Mouse (Mus musculus) hindbrain, embryonic 16.5 days (tissue): Measurements from ENCODE around the gene Ttll1. TPM values are rescaled to one million over a fixed set of nuclear protein-coding genes. Genes with fewer than 3 reads are reported as not detected.

ENCODE experiments used
- ATAC-seq: fragments of 200-750 bp; cut with Nextera tagmentation; 2 replicates; pipeline ENCODE4 v1.8.0; 2017; ENCODE audit warnings: moderate TSS enrichment, moderate library complexity
- H3K27ac ChIP-seq: fragments of 300-500 bp; sonication (generic); 2 replicates; pipeline ENCODE4 v1.5.1; 2014; ENCODE audit warnings: low read depth, mild to moderate bottlenecking, control low read depth, low read length, moderate library complexity
- H3K27me3 ChIP-seq: fragments of 300-500 bp; sonication (generic); replicated peaks from 2 replicates; pipeline ENCODE4 v1.6.1; 2014; ENCODE audit warnings: low read length; ENCODE audit not compliant: control insufficient read depth, insufficient read depth
- H3K36me3 ChIP-seq: fragments of 300-500 bp; sonication (generic); 2 replicates; pipeline ENCODE4 v1.6.1; 2014; ENCODE audit warnings: mild to moderate bottlenecking, low read length, moderate library complexity, mixed read lengths; ENCODE audit not compliant: control insufficient read depth, insufficient read depth
- H3K4me1 ChIP-seq: fragments of 300-500 bp; sonication (generic); 2 replicates; pipeline ENCODE4 v1.6.1; 2014; ENCODE audit warnings: low read depth, low read length; ENCODE audit not compliant: control insufficient read depth, insufficient read depth
- H3K4me2 ChIP-seq: fragments of 300-500 bp; sonication (generic); 2 replicates; pipeline ENCODE4 v1.6.1; 2014; ENCODE audit warnings: mild to moderate bottlenecking, low read length, control low read depth, moderate library complexity
- H3K4me3 ChIP-seq: fragments of 300-500 bp; sonication (generic); 2 replicates; pipeline ENCODE4 v1.5.1; 2014; ENCODE audit warnings: mild to moderate bottlenecking, low read length, control low read depth, moderate library complexity
- H3K9ac ChIP-seq: fragments of 300-500 bp; sonication (generic); 2 replicates; pipeline ENCODE4 v1.6.1; 2014; ENCODE audit warnings: low read depth, mild to moderate bottlenecking, control low read depth, low read length, moderate library complexity
- H3K9me3 ChIP-seq: fragments of 300-500 bp; sonication (generic); 2 replicates; pipeline ENCODE4 v1.6.1; 2014; ENCODE audit warnings: mild to moderate bottlenecking, low read length, moderate library complexity; ENCODE audit not compliant: control insufficient read depth
- WGBS: fragments of 180-500 bp; shearing (Covaris S2); extraction: QIAGEN DNeasy Blood & Tissue Kit; methylation state at CpG from one replicate; pipeline ENCODE4 v1.1.7; 2014; 5-methylcytosine and 5-hydroxymethylcytosine counted together
- polyA plus RNA-seq: library from polyadenylated mRNA; unstranded; fragments of >200 nt; fragmentation: Nextera tagmentation; extraction: Ambion mirVana; gene quantifications from 2 replicates; pipeline ENCODE4 v1.2.1, GENCODE M21; 2015

The Ttll1 gene
- polyA plus RNA-seq, 1 experiment from 2014 or later, result 119 TPM

DNA sequence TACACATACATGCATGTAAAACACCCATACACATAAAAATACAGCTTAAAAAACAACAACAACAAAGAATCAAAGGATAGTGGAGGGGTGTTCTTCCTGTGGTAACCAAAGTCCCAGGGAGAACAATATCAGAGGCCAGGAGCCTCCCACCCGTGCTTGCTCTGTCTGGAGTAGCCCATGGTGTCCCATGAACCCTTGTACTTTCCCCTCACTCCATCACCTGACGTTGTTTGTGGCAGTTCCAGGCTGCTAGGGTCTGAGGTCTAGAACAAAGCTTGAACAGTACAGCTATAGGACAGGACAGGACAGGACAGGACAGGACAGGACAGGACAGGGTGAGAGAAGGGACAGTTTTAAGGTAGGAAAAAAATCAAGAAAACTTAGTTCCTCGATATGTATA, 32.6 kb downstream of the Ttll1 start:
- no peak for ATAC-seq
- H3K9me3 ChIP-seq, result no peaks in the 10 kb centered on the region
- H3K27me3 ChIP-seq, result no peaks in the 10 kb centered on the region
- WGBS, result 71% methylated on average over 3 of the region's 3 CpGs
- H3K4me2 ChIP-seq, result no peak overlapping the region
- no peak overlapping the region for H3K9ac ChIP-seq
- H3K4me3 ChIP-seq, result no peak overlapping the region
- H3K4me1 ChIP-seq, result no peaks in the 10 kb centered on the region
- H3K27ac ChIP-seq, result no peak overlapping the region
- H3K36me3 ChIP-seq, result no peaks in the 10 kb centered on the region; the same call in 1 of the 2 replicates

DNA sequence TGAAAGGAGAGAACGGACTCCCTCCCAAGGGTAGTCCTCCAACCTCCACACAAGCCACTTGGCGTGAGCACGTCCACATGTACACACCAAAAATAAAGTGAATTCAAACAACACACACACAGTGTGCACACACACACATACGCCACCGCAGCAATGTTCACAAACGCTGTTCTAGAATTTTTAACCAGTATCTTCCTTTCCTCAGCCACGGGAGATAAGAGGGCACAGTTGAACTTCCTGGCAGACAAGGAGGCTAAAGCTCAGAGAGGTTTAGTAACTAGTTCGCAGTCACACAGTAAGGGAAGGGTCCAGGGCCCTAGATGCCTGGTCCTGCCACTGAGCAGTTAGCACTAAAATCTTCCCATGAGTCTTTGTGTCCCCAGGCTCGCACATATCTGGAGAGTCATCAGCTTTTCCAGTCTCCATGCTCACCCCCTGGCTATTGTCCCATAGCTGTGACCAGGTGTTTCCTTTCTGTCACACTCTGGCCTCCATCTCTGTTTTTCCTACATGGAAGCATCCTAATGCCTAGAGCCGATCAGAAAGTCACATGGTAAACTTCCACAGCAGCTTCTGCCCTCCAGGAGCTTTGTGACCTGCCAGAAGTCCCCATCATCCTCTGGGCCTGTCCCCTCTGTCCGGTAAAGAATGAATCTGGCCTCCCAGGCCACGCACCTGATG, 34.0 kb downstream of the Ttll1 start:
- no peak overlapping the region for H3K4me2 ChIP-seq
- H3K9me3 ChIP-seq, result no peaks in the 10 kb centered on the region
- no peak overlapping the region for H3K4me3 ChIP-seq
- H3K4me1 ChIP-seq, result no peaks in the 10 kb centered on the region
- no peaks in the 10 kb centered on the region for H3K36me3 ChIP-seq
- H3K27me3 ChIP-seq, result no peaks in the 10 kb centered on the region
- ATAC-seq, result no peak
- no peak overlapping the region for H3K27ac ChIP-seq
- no peak overlapping the region for H3K9ac ChIP-seq
- 87% methylated on average over 12 of the region's 12 CpGs for WGBS

DNA sequence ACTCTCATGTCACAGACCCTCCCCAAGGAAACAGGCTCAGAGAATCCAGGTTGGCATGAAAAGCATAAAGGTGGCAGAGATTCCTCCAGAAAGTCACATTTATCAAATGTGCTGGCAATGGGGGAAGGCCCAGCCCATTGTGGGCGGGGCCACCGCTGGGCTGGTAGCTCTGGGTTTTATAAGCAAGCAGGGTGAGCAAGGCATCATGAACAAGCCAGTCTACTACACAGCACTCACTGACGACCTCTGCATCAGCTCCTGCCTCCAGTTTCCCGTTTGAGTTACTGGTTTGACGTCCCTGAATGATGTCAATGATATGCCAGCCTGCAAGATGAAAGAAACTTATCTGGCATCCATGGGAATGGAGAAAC, 36.2 kb downstream of the Ttll1 start:
- 38% methylated on average over 5 of the region's 5 CpGs for WGBS
- no peak overlapping the region for H3K4me2 ChIP-seq
- no peak for ATAC-seq

DNA sequence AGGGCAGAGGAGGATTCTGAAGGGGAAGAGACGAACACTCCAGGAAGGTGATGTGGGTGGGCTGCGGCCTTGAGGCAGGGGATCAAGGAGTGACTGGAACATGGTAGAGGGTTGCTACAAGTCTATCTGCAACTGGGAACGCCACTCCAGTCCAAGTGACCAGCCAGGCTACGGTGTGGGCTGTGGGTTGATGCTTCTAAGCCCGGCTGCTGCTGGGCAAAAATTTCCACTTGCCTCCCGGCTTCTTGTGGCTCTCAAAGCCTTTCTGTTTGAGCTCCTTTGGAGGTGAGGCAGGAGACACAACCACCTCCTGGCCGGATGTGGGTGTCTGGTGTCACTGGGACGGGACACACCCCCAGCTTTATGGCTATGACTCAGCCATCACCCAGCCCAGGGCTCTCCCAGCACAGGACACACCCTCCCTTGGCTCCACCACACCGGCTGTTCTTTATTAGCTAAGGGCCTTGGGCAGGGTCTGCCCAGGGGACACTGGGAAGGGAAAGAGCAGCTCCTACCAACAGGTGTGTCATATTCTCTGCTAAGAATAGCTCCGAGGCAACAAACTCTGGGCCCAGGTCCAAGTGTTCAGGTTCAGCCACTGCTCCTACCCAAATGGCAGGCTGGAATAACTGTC, 36.7 kb downstream of the Ttll1 start:
- no peak for ATAC-seq
- 72% methylated on average over 9 of the region's 10 CpGs for WGBS
- H3K4me3 ChIP-seq, result no peak overlapping the region
- H3K27ac ChIP-seq, result no peak overlapping the region
- no peak overlapping the region for H3K9ac ChIP-seq
- H3K27me3 ChIP-seq, result no peaks in the 10 kb centered on the region
- no peaks in the 10 kb centered on the region for H3K9me3 ChIP-seq
- peaks cover 2% of the 10 kb centered on the region; the same call in 1 of the 2 replicates for H3K4me1 ChIP-seq
- H3K4me2 ChIP-seq, result no peak overlapping the region
- no peaks in the 10 kb centered on the region for H3K36me3 ChIP-seq

More for the DNA sequence above, 36.2 kb downstream of the Ttll1 start:
- Histone ChIP-seq H3K9me3 (no peaks in the 10 kb centered on the region), H3K4me1 (peaks cover 2% of the 10 kb centered on the region; the same call in 1 of the 2 replicates), H3K27ac (no peak overlapping the region), H3K36me3 (no peaks in the 10 kb centered on the region), H3K27me3 (no peaks in the 10 kb centered on the region), H3K9ac (no peak overlapping the region; the same call in 1 of the 2 replicates), H3K4me3 (no peak overlapping the region)

DNA sequence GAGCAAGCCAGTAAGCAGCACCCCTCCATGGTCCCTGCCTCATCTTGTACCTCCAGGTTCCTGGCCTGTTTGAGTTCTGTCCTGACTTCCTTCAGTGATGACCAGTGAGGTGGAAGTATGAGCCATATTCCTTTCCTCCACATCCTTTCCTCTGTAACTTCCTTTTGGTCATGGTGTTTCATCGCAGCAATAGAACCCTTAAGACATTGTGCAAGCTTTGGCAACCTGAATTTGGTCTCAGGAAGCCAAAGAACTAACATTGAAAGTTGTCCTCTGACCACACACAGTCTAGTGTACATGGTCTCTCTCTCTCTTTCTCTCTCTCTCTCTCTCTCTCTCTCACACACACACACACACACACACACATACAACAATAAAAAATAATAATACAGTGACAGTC, 37.4 kb downstream of the Ttll1 start:
- Histone ChIP-seq H3K9ac (no peak overlapping the region), H3K36me3 (no peaks in the 10 kb centered on the region), H3K27ac (no peak overlapping the region), H3K27me3 (no peaks in the 10 kb centered on the region), H3K4me1 (peaks cover 2% of the 10 kb centered on the region; the same call in 1 of the 2 replicates), H3K4me3 (no peak overlapping the region), H3K4me2 (no peak overlapping the region), H3K9me3 (no peaks in the 10 kb centered on the region)
- 96% methylated on average over 1 of the region's 1 CpGs for WGBS
- no peak for ATAC-seq

DNA sequence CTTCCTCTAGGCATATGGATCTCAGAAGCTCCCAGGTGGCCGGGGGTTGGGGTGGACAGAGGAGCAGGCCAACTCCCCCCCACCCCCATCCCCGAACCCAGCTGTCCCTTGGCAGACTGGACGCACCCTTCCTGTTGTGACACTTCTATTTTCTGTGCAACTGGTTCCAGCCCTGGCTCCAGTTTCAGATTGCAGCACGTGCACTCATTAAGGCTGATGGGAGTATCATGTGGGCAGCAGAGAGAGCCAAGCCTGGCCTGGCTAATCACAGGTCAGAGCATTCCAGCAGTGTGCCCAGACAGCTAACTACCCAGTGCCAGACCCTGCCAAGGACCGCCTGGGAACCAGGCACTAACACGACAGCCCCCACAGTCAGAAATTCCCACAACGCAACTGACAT, 39.2 kb downstream of the Ttll1 start:
- Histone ChIP-seq H3K4me1 (peaks cover 2% of the 10 kb centered on the region; the same call in 1 of the 2 replicates), H3K27ac (no peak overlapping the region), H3K9me3 (no peaks in the 10 kb centered on the region), H3K9ac (no peak overlapping the region), H3K27me3 (no peaks in the 10 kb centered on the region), H3K4me3 (no peak overlapping the region), H3K4me2 (no peak overlapping the region), H3K36me3 (no peaks in the 10 kb centered on the region)
- peak; percentile 79 for ATAC-seq
- WGBS, result 61% methylated on average over 7 of the region's 7 CpGs

DNA sequence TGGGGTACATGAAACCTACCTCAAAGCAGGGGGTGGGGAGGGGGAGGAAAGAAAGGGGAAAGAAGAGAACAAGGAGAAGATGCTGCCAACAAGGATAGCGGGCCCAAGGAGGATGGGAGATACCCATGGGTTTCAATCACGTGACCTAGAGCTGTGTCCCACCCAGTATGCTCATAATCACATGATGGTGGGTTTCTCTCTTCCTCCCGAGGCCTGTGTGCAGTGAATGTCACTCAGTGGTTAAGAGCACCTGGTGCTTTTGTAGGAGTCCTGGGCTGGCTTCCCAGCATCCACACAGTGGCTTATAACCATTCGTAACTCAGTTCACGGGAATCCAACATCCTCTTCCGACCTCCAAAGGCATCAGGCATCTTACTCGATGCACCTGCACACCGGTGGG, 40.2 kb downstream of the Ttll1 start:
- WGBS, result 84% methylated on average over 8 of the region's 8 CpGs
- Histone ChIP-seq H3K9ac (no peak overlapping the region), H3K4me3 (no peak overlapping the region)

GRCm38 (mm10) chr15:83469279-83469821, 41.3 kb downstream of the Ttll1 start:
- no peak for ATAC-seq

More for the DNA sequence above, 40.2 kb downstream of the Ttll1 start:
- H3K27ac ChIP-seq, result no peak overlapping the region
- no peak overlapping the region for H3K4me2 ChIP-seq
- peaks cover 2% of the 10 kb centered on the region; the same call in 1 of the 2 replicates for H3K4me1 ChIP-seq
- no peak for ATAC-seq
- no peaks in the 10 kb centered on the region for H3K27me3 ChIP-seq
- no peaks in the 10 kb centered on the region for H3K36me3 ChIP-seq
- H3K9me3 ChIP-seq, result no peaks in the 10 kb centered on the region

GRCm38 (mm10) chr15:83467232-83467966, 43.3 kb downstream of the Ttll1 start:
- WGBS, result 82% methylated on average over 9 of the region's 9 CpGs

More at GRCm38 (mm10) chr15:83469279-83469821, 41.3 kb downstream of the Ttll1 start:
- H3K9ac ChIP-seq, result no peak overlapping the region
- no peaks in the 10 kb centered on the region for H3K9me3 ChIP-seq
- no peaks in the 10 kb centered on the region for H3K27me3 ChIP-seq
- H3K4me2 ChIP-seq, result no peak overlapping the region
- H3K36me3 ChIP-seq, result no peaks in the 10 kb centered on the region
- no peak overlapping the region for H3K27ac ChIP-seq
- H3K4me1 ChIP-seq, result peaks cover 2% of the 10 kb centered on the region; the same call in 1 of the 2 replicates
- H3K4me3 ChIP-seq, result no peak overlapping the region
- WGBS, result 60% methylated on average over 6 of the region's 6 CpGs

More at GRCm38 (mm10) chr15:83467232-83467966, 43.3 kb downstream of the Ttll1 start:
- Histone ChIP-seq H3K9ac (no peak overlapping the region), H3K27ac (no peak overlapping the region), H3K36me3 (no peaks in the 10 kb centered on the region), H3K4me3 (no peak overlapping the region), H3K4me2 (no peak overlapping the region), H3K9me3 (no peaks in the 10 kb centered on the region), H3K4me1 (peaks cover 9% of the 10 kb centered on the region), H3K27me3 (no peaks in the 10 kb centered on the region)
- no peak for ATAC-seq
